Mouse (Mus musculus) heart, embryonic 13.5 days (tissue): ENCODE results near the gene Plekhg4. TPM values are rescaled to one million over a fixed set of nuclear protein-coding genes. Genes with fewer than 3 reads are reported as not detected.
A peak's percentile ranks its signal among the peaks of the same experiment; 100 is the strongest.

Experiments
- ATAC-seq: fragments of 200-750 bp; cut with Nextera tagmentation; 2 replicates; pipeline ENCODE4 v1.8.0; 2017; ENCODE audit warnings: moderate TSS enrichment; ENCODE audit not compliant: insufficient number of reproducible peaks, low FRiP score, low TSS enrichment; ENCODE audit errors: extremely low read depth
- H3K27ac ChIP-seq: fragments of 300-500 bp; sonication (generic); replicated peaks from 2 replicates; pipeline ENCODE4 v1.5.1; 2015; ENCODE audit warnings: moderate library complexity, mild to moderate bottlenecking, inconsistent platforms
- H3K27me3 ChIP-seq: fragments of 300-500 bp; sonication (generic); replicated peaks from 2 replicates; pipeline ENCODE4 v1.6.1; 2015; ENCODE audit warnings: mild to moderate bottlenecking, inconsistent platforms
- H3K36me3 ChIP-seq: fragments of 300-500 bp; sonication (generic); 2 replicates; pipeline ENCODE4 v1.6.1; 2015; ENCODE audit warnings: mild to moderate bottlenecking, inconsistent platforms
- H3K4me1 ChIP-seq: fragments of 300-500 bp; sonication (generic); 2 replicates; pipeline ENCODE4 v1.6.1; 2015; ENCODE audit warnings: inconsistent platforms
- H3K4me2 ChIP-seq: fragments of 300-500 bp; sonication (generic); 2 replicates; pipeline ENCODE4 v1.6.1; 2015; ENCODE audit warnings: inconsistent platforms, mild to moderate bottlenecking, moderate library complexity
- H3K4me3 ChIP-seq: fragments of 300-500 bp; sonication (generic); 2 replicates; pipeline ENCODE4 v1.5.1; 2015; ENCODE audit warnings: moderate library complexity, mild to moderate bottlenecking, inconsistent platforms
- H3K9ac ChIP-seq: fragments of 300-500 bp; sonication (generic); 2 replicates; pipeline ENCODE4 v1.6.1; 2015; ENCODE audit warnings: inconsistent platforms, mild to moderate bottlenecking, moderate library complexity
- H3K9me3 ChIP-seq: fragments of 300-500 bp; sonication (generic); 2 replicates; pipeline ENCODE4 v1.6.1; 2016; ENCODE audit warnings: inconsistent platforms
- WGBS: fragments of 180-500 bp; shearing (Covaris S2); methylation state at CpG from one replicate; pipeline ENCODE4 v1.1.7; 2015; ENCODE audit warnings: mixed read lengths; 5-methylcytosine and 5-hydroxymethylcytosine counted together
- polyA plus RNA-seq: library from polyadenylated mRNA; unstranded; fragments of >200 nt; fragmentation: Nextera tagmentation; extraction: Ambion mirVana; gene quantifications from 2 replicates; pipeline ENCODE4 v1.2.1, GENCODE M21; 2015

Plekhg4 gene
- polyA plus RNA-seq, 1 experiment from 2014 or later = 0.23 TPM

DNA sequence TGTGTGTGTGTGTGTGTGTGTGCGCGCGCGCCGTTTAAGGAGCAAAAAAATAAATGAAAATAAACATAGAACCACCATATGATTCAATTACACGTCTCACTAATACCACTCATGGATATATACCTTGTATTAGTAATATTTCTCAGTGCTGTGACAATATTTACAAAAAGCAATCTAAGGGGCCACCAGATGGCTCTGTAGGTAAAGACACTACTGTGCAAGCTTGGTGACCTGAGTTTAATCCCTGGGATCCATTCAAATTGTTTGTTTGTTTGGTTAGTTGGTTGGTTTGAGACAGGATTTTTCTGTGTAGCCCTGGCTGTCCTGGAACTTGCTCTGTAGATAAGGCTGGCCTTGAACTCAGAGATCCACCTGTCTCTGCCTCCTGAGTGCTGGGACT, 36.9 kb downstream of the Plekhg4 start:
- no peak for ATAC-seq
- H3K36me3 ChIP-seq = no peaks in the 10 kb centered on the region
- H3K9ac ChIP-seq = no peak overlapping the region
- H3K4me1 ChIP-seq = peaks cover 7% of the 10 kb centered on the region
- H3K4me2 ChIP-seq = no peak overlapping the region
- 91% methylated on average over 6 of the region's 6 CpGs for WGBS
- H3K27me3 ChIP-seq = peaks cover 29% of the 10 kb centered on the region
- no peak overlapping the region for H3K4me3 ChIP-seq
- H3K27ac ChIP-seq = no peak overlapping the region
- no peaks in the 10 kb centered on the region for H3K9me3 ChIP-seq

DNA sequence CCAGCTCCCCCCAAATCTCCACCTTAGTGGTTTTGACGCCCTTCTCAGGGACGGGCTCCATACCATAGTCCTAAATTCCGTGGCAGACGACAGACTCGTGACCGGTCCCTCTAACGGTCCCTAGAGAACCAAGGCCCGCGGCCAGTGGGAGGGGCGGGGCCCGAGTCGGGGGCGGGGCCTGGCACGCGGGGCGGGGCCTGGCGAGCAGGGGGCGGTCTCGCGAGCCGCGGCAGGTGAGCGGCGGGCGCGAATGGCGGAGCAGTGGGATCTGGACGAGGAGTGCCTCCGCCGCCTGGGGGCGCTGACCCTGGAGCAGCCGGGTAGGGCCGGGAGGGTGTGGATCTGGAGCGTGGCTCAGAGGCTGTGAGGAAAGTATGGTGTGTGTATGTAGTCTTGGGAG, 40.3 kb downstream of the Plekhg4 start, which contains the start of the genes Kctd19 and Lrrc36:
Gene Kctd19, minus strand, starts transcription at position 112 of the 400 bp plus-strand sequence.
Gene Lrrc36, plus strand, starts transcription at position 181 of the 400 bp plus-strand sequence.
- H3K27ac ChIP-seq = no peak within 1 kb of the TSS
- peak within 1 kb of the TSS; percentile 70 for H3K4me2 ChIP-seq
- peaks cover 43% of the 10 kb centered on the region for H3K27me3 ChIP-seq
- H3K4me1 ChIP-seq = peaks cover 7% of the 10 kb centered on the region
- peak; percentile 46 for ATAC-seq
- 0 out of 2 replicates have a peak within 1 kb of the TSS, but pooled peaks have one; percentile 21 for H3K9ac ChIP-seq
- H3K9me3 ChIP-seq = peaks cover 3% of the 10 kb centered on the region; the same call in 1 of the 2 replicates
- no peaks in the 10 kb centered on the region for H3K36me3 ChIP-seq
- H3K4me3 ChIP-seq = peak within 1 kb of the TSS; percentile 42
- WGBS = 2% methylated on average over 34 of the region's 34 CpGs

DNA sequence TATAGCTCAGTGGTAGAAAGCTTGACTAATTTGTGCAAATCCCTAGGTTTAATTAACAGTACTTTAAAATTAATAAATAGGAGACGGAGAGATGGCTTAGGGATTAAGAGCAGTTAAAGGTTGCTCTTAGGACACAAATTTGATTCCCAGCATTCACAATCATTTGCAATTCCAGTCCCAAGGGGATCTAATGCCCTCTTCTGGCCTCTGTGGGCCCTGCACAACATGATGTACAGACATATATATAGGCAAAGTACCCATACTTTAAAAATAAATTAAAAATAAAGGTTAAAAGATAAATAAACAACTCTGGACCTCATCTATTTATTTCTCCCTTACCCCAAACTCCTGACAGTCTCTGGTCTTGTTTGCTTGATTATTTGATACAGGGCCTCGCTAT, 45.9 kb downstream of the Plekhg4 start:
- 70% methylated on average over 2 of the region's 2 CpGs for WGBS
- Histone ChIP-seq H3K9me3 (peaks cover 3% of the 10 kb centered on the region; the same call in 1 of the 2 replicates), H3K4me3 (no peak overlapping the region), H3K9ac (no peak overlapping the region), H3K36me3 (no peaks in the 10 kb centered on the region), H3K4me2 (no peak overlapping the region), H3K27me3 (peaks cover 27% of the 10 kb centered on the region), H3K27ac (no peak overlapping the region), H3K4me1 (no peaks in the 10 kb centered on the region)
- no peak for ATAC-seq

DNA sequence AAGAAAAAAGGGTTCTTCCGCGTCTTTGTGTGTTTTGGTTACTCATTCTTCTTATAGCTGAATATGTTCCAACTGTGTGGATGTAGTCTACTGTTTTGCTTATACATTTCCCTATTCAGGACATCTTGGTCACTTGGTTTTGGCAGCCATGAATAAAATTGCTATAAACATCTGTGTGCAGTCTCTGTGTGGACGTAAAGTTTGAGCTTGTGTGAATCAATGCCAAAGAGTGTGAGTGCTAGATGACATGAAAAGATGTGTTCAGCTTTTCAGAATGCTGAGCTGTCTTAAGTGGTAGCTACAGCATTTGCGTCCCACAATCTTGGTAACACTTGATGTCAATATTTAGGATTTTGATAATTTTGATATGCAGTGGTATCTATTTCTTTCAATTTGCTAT, 46.7 kb downstream of the Plekhg4 start:
- H3K4me2 ChIP-seq = no peak overlapping the region
- no peak overlapping the region for H3K9ac ChIP-seq
- no peak overlapping the region for H3K27ac ChIP-seq
- WGBS = 77% methylated on average over 4 of the region's 4 CpGs
- H3K27me3 ChIP-seq = peaks cover 19% of the 10 kb centered on the region
- H3K4me3 ChIP-seq = no peak overlapping the region
- H3K4me1 ChIP-seq = no peaks in the 10 kb centered on the region
- ATAC-seq = no peak
- peaks cover 3% of the 10 kb centered on the region; the same call in 1 of the 2 replicates for H3K9me3 ChIP-seq
- no peaks in the 10 kb centered on the region for H3K36me3 ChIP-seq

DNA sequence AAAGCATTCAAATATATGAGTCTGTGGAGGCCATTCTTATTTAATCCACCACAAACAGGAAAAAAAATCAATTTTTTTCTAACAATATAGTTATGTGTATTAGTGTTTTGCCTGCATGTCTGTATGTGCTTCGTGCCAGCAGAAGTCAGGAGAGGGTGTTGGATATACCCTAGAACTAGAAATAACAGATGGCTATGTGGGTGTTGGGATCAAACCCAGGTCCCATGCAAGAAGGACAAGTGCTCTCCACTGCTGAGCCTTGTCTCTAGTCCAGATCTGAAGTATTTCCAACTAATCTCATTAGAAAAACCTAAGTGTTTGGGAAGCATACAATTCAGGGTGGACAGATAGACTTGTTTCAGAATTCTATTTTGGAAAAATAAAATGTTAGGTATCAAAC, 48.9 kb downstream of the Plekhg4 start:
- H3K9ac ChIP-seq = no peak overlapping the region
- peaks cover 7% of the 10 kb centered on the region for H3K27me3 ChIP-seq
- H3K4me2 ChIP-seq = no peak overlapping the region
- ATAC-seq = no peak
- H3K4me1 ChIP-seq = no peaks in the 10 kb centered on the region
- H3K36me3 ChIP-seq = no peaks in the 10 kb centered on the region
- no peak overlapping the region for H3K27ac ChIP-seq
- 54% methylated on average over 1 of the region's 1 CpGs for WGBS
- peaks cover 1% of the 10 kb centered on the region; the same call in 1 of the 2 replicates for H3K9me3 ChIP-seq
- H3K4me3 ChIP-seq = no peak overlapping the region

DNA sequence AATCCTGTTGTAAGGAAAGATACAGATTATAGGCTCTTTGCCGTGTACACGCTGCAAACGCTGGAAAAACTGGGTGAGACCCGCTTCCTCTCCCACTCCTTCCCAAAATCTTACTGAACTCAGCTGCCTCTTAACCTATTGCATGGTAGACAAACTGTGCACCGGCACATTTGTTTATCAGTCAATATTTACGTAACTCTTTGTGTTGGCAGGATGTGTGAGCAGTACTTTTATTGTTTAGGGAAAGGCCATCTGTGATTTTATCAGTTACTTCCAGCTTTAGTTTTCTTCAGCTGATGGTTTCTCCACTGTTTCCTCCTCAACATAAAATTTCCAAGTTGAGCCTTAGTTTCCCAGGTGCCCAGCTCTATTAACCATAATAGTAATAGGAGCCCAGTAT, 53.8 kb downstream of the Plekhg4 start:
- ATAC-seq = no peak
- Histone ChIP-seq H3K9ac (no peak overlapping the region), H3K36me3 (no peaks in the 10 kb centered on the region), H3K27ac (no peak overlapping the region), H3K4me3 (no peak overlapping the region), H3K4me2 (no peak overlapping the region), H3K9me3 (no peaks in the 10 kb centered on the region), H3K27me3 (peaks cover 3% of the 10 kb centered on the region; the same call in 1 of the 2 replicates), H3K4me1 (no peaks in the 10 kb centered on the region)
- 57% methylated on average over 6 of the region's 6 CpGs for WGBS

DNA sequence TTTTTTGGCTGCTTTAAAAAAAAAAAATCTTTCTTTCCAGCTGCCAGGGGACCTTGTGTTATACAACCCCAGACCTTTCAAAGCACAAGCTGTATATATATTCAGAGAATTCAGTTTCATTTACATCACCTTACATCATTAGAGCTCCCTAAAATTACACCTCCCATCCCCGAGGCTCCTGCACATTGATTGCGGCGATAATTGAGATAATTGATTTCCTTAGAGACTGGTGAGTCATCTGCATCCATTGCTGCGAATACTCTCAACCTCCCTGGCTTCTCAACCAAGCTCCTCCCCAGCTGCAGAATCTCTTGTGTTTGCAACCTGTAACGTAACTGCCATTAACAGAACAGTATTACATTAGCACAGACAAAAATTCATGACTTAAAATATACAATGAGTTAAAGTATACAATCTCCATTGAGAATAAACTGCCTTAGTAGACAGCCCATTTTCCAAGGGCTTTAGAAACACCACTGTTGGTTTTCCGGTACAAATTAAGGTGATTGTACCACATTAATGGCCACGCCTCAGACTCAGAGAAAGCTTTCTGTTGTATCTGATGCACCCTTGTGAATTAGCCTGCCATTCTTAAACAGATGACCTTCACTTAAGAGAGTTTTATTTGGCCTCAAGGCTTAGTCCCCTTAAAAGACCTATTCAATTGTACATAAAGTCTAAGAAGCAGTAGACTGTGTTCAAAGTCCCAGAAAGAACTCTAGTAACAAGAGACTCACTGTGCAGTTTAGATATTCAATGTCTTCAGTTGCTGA, 58.9 kb downstream of the Plekhg4 start:
- H3K9ac ChIP-seq = no peak overlapping the region
- 61% methylated on average over 7 of the region's 7 CpGs for WGBS
- no peaks in the 10 kb centered on the region for H3K9me3 ChIP-seq
- H3K27ac ChIP-seq = no peak overlapping the region
- no peak overlapping the region for H3K4me2 ChIP-seq
- H3K36me3 ChIP-seq = no peaks in the 10 kb centered on the region
- no peak overlapping the region for H3K4me3 ChIP-seq
- H3K4me1 ChIP-seq = peaks cover 5% of the 10 kb centered on the region
- peaks cover 4% of the 10 kb centered on the region; the same call in 1 of the 2 replicates for H3K27me3 ChIP-seq
- no peak for ATAC-seq

Other genes with a start within 250 kb of the Plekhg4 start
- gene Ces4a, start 241.5 kb upstream of the Plekhg4 start, polyA plus RNA-seq = not detected in 2 replicates
- 39.4 and 43.0 TPM in 2 replicates for gene Cbfb, start 202.6 kb upstream of the Plekhg4 start, polyA plus RNA-seq
- gene D230025D16Rik, start 148.1 kb upstream of the Plekhg4 start, polyA plus RNA-seq = 17.3 and 18.2 TPM in 2 replicates
- gene B3gnt9, start 118.1 kb upstream of the Plekhg4 start, polyA plus RNA-seq = 11.8 and 14.5 TPM in 2 replicates
- gene Tradd, start 108.7 kb upstream of the Plekhg4 start, polyA plus RNA-seq = 18.3 and 18.8 TPM in 2 replicates
- 3.2 and 3.3 TPM in 2 replicates for gene Fbxl8, start 108.6 kb upstream of the Plekhg4 start, polyA plus RNA-seq
- gene Hsf4, start 103.5 kb upstream of the Plekhg4 start, polyA plus RNA-seq = 0.15 TPM in 1 of 2 replicates, not detected in the other
- 2.5 and 2.7 TPM in 2 replicates for gene Nol3, start 97.1 kb upstream of the Plekhg4 start, polyA plus RNA-seq
- 6.0 and 6.5 TPM in 2 replicates for gene 4931428F04Rik, start 83.4 kb upstream of the Plekhg4 start, polyA plus RNA-seq
- 15.5 and 15.9 TPM in 2 replicates for gene Exoc3l, start 77.2 kb upstream of the Plekhg4 start, polyA plus RNA-seq
- 58.7 and 59.3 TPM in 2 replicates for gene E2f4, start 75.6 kb upstream of the Plekhg4 start, polyA plus RNA-seq
- 2.3 and 2.6 TPM in 2 replicates for gene Elmo3, start 67.7 kb upstream of the Plekhg4 start, polyA plus RNA-seq
- 0.96 and 1.2 TPM in 2 replicates for gene Lrrc29, start 47.0 kb upstream of the Plekhg4 start, polyA plus RNA-seq
- 75.9 and 92.9 TPM in 2 replicates for gene Tmem208, start 46.9 kb upstream of the Plekhg4 start, polyA plus RNA-seq
- 1.9 and 2.0 TPM in 2 replicates for gene Fhod1, start 25.3 kb upstream of the Plekhg4 start, polyA plus RNA-seq
- 1.3 and 1.4 TPM in 2 replicates for gene Slc9a5, start 24.4 kb upstream of the Plekhg4 start, polyA plus RNA-seq
- gene Kctd19, start 40.2 kb downstream of the Plekhg4 start, polyA plus RNA-seq = not detected in 2 replicates
- gene Lrrc36, start 40.3 kb downstream of the Plekhg4 start, polyA plus RNA-seq = 0.08 and 0.28 TPM in 2 replicates
- 12.3 TPM in 2 replicates for gene Tppp3, start 98.3 kb downstream of the Plekhg4 start, polyA plus RNA-seq
- 21.8 and 22.3 TPM in 2 replicates for gene Zdhhc1, start 123.6 kb downstream of the Plekhg4 start, polyA plus RNA-seq
- 1.2 and 1.5 TPM in 2 replicates for gene Hsd11b2, start 145.5 kb downstream of the Plekhg4 start, polyA plus RNA-seq
- gene Atp6v0d1, start 192.8 kb downstream of the Plekhg4 start, polyA plus RNA-seq = 58.1 and 60.9 TPM in 2 replicates
- gene Ripor1, start 232.0 kb downstream of the Plekhg4 start, polyA plus RNA-seq = 32.1 and 32.5 TPM in 2 replicates